Mouse (Mus musculus) embryonic facial prominence, embryonic 10.5 days (tissue): ENCODE measurements at regions not wholly inside any gene's neighbourhood (a gene's known extent, or its start where the extent isn't known, plus 50 kb on each side); places are given as distances from the start of the nearest gene placed in this dataset.

Experiments used
- DNase-seq: peaks from one replicate; pipeline ENCODE4 v3.0.0-alpha.2; 2017; ENCODE audit warnings: low spot score
- H3K27ac ChIP-seq: fragments of 300-500 bp; sonication (generic); replicated peaks from 2 replicates; pipeline ENCODE4 v1.5.1; 2016; ENCODE audit warnings: mild to moderate bottlenecking
- H3K27me3 ChIP-seq: fragments of 300-500 bp; sonication (generic); replicated peaks from 2 replicates; pipeline ENCODE4 v1.6.1; 2016; ENCODE audit warnings: low read depth, mild to moderate bottlenecking; ENCODE audit not compliant: poor library complexity, severe bottlenecking
- H3K36me3 ChIP-seq: fragments of 300-500 bp; sonication (generic); replicated peaks from 2 replicates; pipeline ENCODE4 v1.6.1; 2016; ENCODE audit warnings: mild to moderate bottlenecking, moderate library complexity
- H3K4me1 ChIP-seq: fragments of 300-500 bp; sonication (generic); 2 replicates; pipeline ENCODE4 v1.6.1; 2016
- H3K4me3 ChIP-seq: fragments of 300-500 bp; sonication (generic); 2 replicates; pipeline ENCODE4 v1.5.1; 2016; ENCODE audit warnings: mild to moderate bottlenecking, moderate library complexity
- H3K9me3 ChIP-seq: fragments of 300-500 bp; sonication (generic); 2 replicates; pipeline ENCODE4 v1.6.1; 2016; ENCODE audit warnings: mild to moderate bottlenecking
- WGBS: fragments of 180-500 bp; shearing (Covaris S2); methylation state at CpG from one replicate; pipeline ENCODE4 v1.1.7; 2016; 5-methylcytosine and 5-hydroxymethylcytosine counted together

- no peaks in the 10 kb centered on the region for H3K36me3 ChIP-seq
- no peak overlapping the region for H3K4me3 ChIP-seq
- H3K27me3 ChIP-seq, result no peaks in the 10 kb centered on the region
- H3K27ac ChIP-seq, result no peak overlapping the region
- peaks cover 7% of the 10 kb centered on the region for H3K4me1 ChIP-seq
- DNase-seq, result peak; percentile 15
- no peaks in the 10 kb centered on the region for H3K9me3 ChIP-seq
These were observed 874.1 kb upstream of the Gje1 start for GRCm38 (mm10) chr10:15592161-15592560.

- Histone ChIP-seq H3K27ac (no peak overlapping the region), H3K36me3 (no peaks in the 10 kb centered on the region), H3K27me3 (no peaks in the 10 kb centered on the region), H3K4me3 (no peak overlapping the region), H3K9me3 (no peaks in the 10 kb centered on the region), H3K4me1 (no peaks in the 10 kb centered on the region)
- WGBS, result 75% methylated on average over 6 of the region's 6 CpGs
- no peak for DNase-seq
These were observed 868.1 kb upstream of the Gje1 start for GRCm38 (mm10) chr10:15586081-15586480.

- Histone ChIP-seq H3K9me3 (0 out of 2 replicates have a peak, but pooled peaks cover 5% of the 10 kb centered on the region), H3K4me3 (no peak overlapping the region), H3K27ac (no peak overlapping the region), H3K36me3 (no peaks in the 10 kb centered on the region), H3K27me3 (no peaks in the 10 kb centered on the region), H3K4me1 (peaks cover 5% of the 10 kb centered on the region; the same call in 1 of the 2 replicates)
- DNase-seq, result no peak
These were observed 846.1 kb upstream of the Gje1 start for GRCm38 (mm10) chr10:15564119-15564518.

GRCm38 (mm10) chr10:15553407-15554064 lies 835.5 kb upstream of the Gje1 start:
- WGBS, result 52% methylated on average over 3 of the region's 3 CpGs
- no peak overlapping the region for H3K4me3 ChIP-seq
- H3K27me3 ChIP-seq, result no peaks in the 10 kb centered on the region
- peak; percentile 22 for DNase-seq
- H3K36me3 ChIP-seq, result no peaks in the 10 kb centered on the region
- H3K9me3 ChIP-seq, result no peaks in the 10 kb centered on the region
- H3K4me1 ChIP-seq, result peaks cover 12% of the 10 kb centered on the region
- peak overlapping the region; percentile 48; the same call in 1 of the 2 replicates for H3K27ac ChIP-seq

- WGBS, result 45% methylated on average over 2 of the region's 2 CpGs
- no peak overlapping the region for H3K4me3 ChIP-seq
- DNase-seq, result no peak
- H3K4me1 ChIP-seq, result no peaks in the 10 kb centered on the region
- H3K27me3 ChIP-seq, result no peaks in the 10 kb centered on the region
- H3K36me3 ChIP-seq, result no peaks in the 10 kb centered on the region
- H3K9me3 ChIP-seq, result no peaks in the 10 kb centered on the region
- no peak overlapping the region for H3K27ac ChIP-seq
These were observed 823.9 kb upstream of the Gje1 start for GRCm38 (mm10) chr10:15541797-15542350.

GRCm38 (mm10) chr10:15540780-15541426 lies 822.9 kb upstream of the Gje1 start:
- no peaks in the 10 kb centered on the region for H3K4me1 ChIP-seq
- 86% methylated on average over 4 of the region's 4 CpGs for WGBS
- no peaks in the 10 kb centered on the region for H3K9me3 ChIP-seq
- no peak for DNase-seq
- H3K4me3 ChIP-seq, result no peak overlapping the region
- H3K27ac ChIP-seq, result no peak overlapping the region
- no peaks in the 10 kb centered on the region for H3K36me3 ChIP-seq
- no peaks in the 10 kb centered on the region for H3K27me3 ChIP-seq

- H3K9me3 ChIP-seq, result no peaks in the 10 kb centered on the region
- H3K27me3 ChIP-seq, result no peaks in the 10 kb centered on the region
- no peak for DNase-seq
- H3K27ac ChIP-seq, result no peak overlapping the region
- no peaks in the 10 kb centered on the region for H3K36me3 ChIP-seq
- 85% methylated on average over 2 of the region's 2 CpGs for WGBS
- H3K4me1 ChIP-seq, result no peaks in the 10 kb centered on the region
- no peak overlapping the region for H3K4me3 ChIP-seq
These were observed 818.0 kb upstream of the Gje1 start for GRCm38 (mm10) chr10:15536053-15536452.

GRCm38 (mm10) chr10:15487367-15487766 lies 769.4 kb upstream of the Gje1 start:
- WGBS, result 92% methylated on average over 2 of the region's 2 CpGs
- Histone ChIP-seq H3K27ac (no peak overlapping the region), H3K4me3 (no peak overlapping the region), H3K27me3 (no peaks in the 10 kb centered on the region), H3K4me1 (no peaks in the 10 kb centered on the region), H3K9me3 (no peaks in the 10 kb centered on the region), H3K36me3 (no peaks in the 10 kb centered on the region)
- DNase-seq, result no peak

- DNase-seq, result no peak
- H3K9me3 ChIP-seq, result no peaks in the 10 kb centered on the region
- WGBS, result 90% methylated on average over 2 of the region's 2 CpGs
These were observed 725.3 kb upstream of the Gje1 start for GRCm38 (mm10) chr10:15443281-15443680.

GRCm38 (mm10) chr10:15441216-15441615 lies 723.2 kb upstream of the Gje1 start:
- H3K9me3 ChIP-seq, result no peaks in the 10 kb centered on the region
- no peak overlapping the region for H3K4me3 ChIP-seq
- H3K4me1 ChIP-seq, result no peaks in the 10 kb centered on the region
- WGBS, result 84% methylated on average over 1 of the region's 1 CpGs
- H3K36me3 ChIP-seq, result no peaks in the 10 kb centered on the region
- no peaks in the 10 kb centered on the region for H3K27me3 ChIP-seq
- DNase-seq, result no peak
- no peak overlapping the region for H3K27ac ChIP-seq

More at GRCm38 (mm10) chr10:15443281-15443680, 725.3 kb upstream of the Gje1 start:
- Histone ChIP-seq H3K27ac (no peak overlapping the region), H3K4me3 (no peak overlapping the region), H3K36me3 (no peaks in the 10 kb centered on the region), H3K27me3 (no peaks in the 10 kb centered on the region), H3K4me1 (no peaks in the 10 kb centered on the region)

GRCm38 (mm10) chr10:15426746-15427145 lies 708.7 kb upstream of the Gje1 start:
- Histone ChIP-seq H3K36me3 (no peaks in the 10 kb centered on the region), H3K9me3 (no peaks in the 10 kb centered on the region), H3K27ac (no peak overlapping the region), H3K4me1 (no peaks in the 10 kb centered on the region), H3K4me3 (no peak overlapping the region), H3K27me3 (no peaks in the 10 kb centered on the region)
- 80% methylated on average over 2 of the region's 2 CpGs for WGBS
- DNase-seq, result no peak

- no peak overlapping the region for H3K4me3 ChIP-seq
- no peaks in the 10 kb centered on the region for H3K4me1 ChIP-seq
- no peak overlapping the region for H3K27ac ChIP-seq
- H3K9me3 ChIP-seq, result no peaks in the 10 kb centered on the region
- 43% methylated on average over 2 of the region's 2 CpGs for WGBS
- H3K36me3 ChIP-seq, result no peaks in the 10 kb centered on the region
- DNase-seq, result no peak
- no peaks in the 10 kb centered on the region for H3K27me3 ChIP-seq
These were observed 688.2 kb upstream of the Gje1 start for GRCm38 (mm10) chr10:15406211-15406610.

- Histone ChIP-seq H3K27ac (no peak overlapping the region), H3K9me3 (no peaks in the 10 kb centered on the region), H3K4me1 (no peaks in the 10 kb centered on the region), H3K36me3 (no peaks in the 10 kb centered on the region), H3K27me3 (no peaks in the 10 kb centered on the region), H3K4me3 (no peak overlapping the region)
- no peak for DNase-seq
- WGBS, result 23% methylated on average over 3 of the region's 3 CpGs
These were observed 687.7 kb upstream of the Gje1 start for GRCm38 (mm10) chr10:15405706-15406105.
